Mouse (Mus musculus): ENCODE measurements around the gene Amigo3.
"Not testable (repeated sequence)": the region's sequence is repeated elsewhere in the genome, so short reads cannot be mapped to it uniquely, and the experiment has no call there.

Amigo3 gene

DNA sequence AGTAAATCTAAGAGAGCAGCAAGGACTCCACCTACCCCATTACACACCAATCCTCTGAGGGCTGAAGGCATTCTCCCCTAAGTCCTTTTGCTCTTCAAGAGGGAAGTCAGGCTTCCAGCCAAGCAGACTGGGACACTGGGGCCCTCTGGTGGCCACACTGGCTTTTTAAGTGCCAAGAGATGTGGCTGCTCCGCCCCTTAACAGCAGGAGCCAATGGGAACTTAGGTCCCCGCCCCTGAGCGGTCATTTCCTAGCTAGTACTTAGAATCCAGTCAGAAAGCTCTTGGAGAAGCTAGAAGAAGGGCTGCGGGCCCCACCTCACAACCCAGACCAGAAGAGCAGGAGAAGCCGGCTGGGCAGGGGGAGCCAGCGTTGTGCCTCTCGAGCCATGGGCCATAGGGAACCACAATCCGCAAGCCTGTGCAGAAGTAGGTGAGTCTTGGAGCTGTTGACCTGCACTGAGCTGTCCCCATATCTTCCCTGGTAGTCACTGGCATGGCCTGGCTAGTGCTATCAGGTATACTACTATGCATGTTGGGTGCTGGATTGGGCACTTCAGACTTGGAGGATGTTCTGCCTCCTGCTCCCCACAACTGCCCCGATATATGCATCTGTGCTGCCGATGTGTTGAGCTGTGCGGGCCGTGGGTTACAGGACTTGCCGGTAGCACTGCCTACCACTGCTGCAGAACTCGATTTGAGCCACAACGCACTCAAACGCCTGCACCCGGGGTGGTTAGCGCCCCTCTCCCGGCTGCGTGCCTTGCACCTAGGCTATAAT is at the start of gene Amigo3:
Gene Amigo3 (plus strand): TSS at position 275 of the 780 bp plus-strand sequence.
- peak; percentile 97 to 99 for DNase-seq (ENCODE audit: low spot score in 2 of 2)

DNA sequence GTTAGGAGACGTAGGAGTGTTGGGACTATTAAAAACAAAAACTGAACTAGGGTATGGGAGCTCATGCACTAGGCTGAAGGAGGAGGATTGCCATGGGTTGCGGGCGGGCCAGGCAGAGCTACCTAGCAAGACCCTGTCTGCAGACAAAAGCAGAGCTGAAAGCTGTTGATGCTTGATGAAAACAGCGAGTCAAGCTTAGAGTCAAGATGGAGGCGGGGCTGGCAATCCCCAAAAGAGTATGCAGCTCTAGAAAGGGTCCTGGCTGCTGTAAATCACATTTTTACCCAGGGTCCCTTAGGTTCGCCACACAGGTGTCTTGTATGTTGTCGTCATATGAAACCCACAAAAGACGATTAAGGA is 49.4 kb upstream of the Amigo3 start:
- no peak for DNase-seq (ENCODE audit: low spot score in 2 of 2)

DNA sequence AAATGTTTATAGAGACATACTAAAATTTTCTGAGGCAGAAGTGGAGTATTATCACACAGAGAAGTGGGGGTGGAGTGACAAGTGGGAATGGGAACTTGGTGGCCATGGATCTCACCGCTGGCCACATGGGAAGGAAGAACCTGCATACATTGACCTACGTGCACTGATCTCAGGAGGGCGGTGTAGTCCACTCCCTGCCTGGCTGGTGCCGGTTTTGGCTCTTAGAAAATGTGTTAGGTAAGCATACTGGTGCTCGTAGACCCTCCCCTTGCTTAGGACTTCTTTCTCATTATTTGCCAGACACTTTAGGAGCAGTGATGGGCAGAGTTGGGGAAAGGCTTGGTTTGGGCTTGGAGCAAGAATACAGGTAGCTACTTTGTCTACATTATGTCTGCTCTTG is 44.9 kb upstream of the Amigo3 start:
- DNase-seq (ENCODE audit: low spot score in 2 of 2) = no peak

DNA sequence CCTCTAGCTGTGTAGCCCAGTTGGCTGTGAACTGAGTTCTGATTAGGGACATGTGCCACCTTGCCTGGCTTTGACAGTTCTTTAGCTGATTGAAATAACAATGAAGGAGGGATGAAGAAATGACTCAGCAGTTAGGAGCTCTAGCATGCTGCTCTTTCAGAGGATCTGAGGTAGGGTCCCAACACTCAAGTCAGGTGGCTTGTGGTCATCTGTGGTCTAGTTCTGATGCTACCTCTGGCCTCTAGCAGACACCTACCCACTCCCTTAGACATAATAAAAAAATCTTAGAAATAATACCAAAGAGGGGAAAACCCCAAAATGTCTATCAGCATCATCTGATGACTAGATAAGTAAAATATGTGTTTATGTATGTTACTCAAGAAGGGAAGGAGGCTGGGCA is 42.6 kb upstream of the Amigo3 start:
- no peak for DNase-seq (ENCODE audit: low spot score in 2 of 2)

DNA sequence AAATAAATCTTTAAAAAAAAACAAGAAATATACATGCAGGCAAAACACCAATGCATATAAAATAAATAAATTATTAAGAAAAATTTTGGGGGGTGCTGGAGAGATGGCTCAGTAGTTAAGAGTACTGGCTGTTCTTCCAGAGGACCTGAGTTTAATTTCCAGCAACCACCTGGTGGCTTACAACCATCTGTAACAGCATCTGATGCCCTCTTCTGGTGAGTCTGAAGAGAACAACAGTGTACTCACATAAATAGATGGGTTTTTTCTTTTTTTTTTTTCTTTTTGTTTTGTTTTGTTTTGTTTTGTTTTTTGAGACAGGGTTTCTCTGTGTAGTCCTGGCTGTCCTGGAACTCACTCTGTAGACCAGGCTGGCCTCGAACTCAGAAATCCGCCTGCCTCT is 39.4 kb upstream of the Amigo3 start:
- DNase-seq (ENCODE audit: low spot score in 2 of 2) = not testable (repeated sequence)

DNA sequence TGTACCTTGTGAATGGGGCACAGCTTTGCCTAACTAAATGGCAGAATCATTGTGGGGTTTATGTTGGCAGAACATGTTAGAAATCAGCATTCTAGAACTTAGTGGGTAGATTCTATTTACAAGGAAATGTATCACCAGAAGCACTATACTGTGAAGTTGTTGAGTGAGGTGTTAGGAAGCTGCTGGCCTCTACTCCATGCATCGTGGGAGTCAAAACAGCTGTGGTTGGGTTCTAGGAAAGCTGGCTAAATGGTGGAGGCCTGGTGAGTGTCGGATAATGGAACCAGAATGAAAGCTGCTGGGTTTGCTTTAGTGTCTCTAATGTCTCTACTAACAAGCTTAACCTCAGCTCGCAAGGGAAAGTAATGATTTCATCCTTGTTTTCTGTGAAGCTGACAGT is 35.8 kb upstream of the Amigo3 start:
- peak; percentile 13 to 55 for DNase-seq (ENCODE audit: low spot score in 2 of 2)

DNA sequence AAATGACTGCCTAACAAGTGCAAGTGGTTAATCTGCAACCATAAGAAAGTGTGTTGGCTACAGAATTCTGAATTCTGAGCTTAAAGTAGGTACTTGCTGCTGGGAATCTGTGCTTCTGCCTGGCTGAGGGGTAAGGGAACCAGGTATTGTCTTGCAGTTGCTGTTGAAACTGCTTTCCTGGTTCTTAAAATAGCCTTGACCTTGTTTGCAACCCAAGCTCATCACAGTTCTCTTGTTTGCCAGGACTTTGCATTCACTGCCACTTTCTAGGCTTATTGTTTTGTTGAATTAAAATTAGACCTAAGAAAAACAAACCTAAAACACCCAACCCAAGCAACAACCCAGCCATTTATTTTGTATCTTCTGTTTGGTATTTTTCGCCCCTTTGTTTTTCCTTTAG is 32.2 kb upstream of the Amigo3 start:
- no peak for DNase-seq (ENCODE audit: low spot score in 2 of 2)

DNA sequence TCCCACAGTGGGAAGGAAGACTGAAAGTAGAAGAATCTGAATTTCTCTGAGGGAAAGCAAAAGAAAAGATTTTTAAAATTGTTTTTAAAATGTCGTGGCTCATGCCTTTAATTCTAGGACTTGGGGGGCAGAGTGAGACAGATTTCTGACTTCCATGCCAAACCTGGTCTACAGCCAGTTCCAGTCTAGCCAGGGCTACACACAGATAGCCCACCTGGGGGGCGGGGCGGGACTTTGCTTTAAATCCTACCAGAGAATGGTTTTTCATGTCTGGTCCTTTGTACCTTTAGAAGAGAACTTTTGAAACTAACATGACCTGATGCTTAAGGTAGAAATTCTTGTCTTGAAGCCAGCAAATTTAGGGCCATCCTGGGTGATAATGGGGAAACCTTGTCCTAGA is 29.7 kb upstream of the Amigo3 start:
- no peak for DNase-seq (ENCODE audit: low spot score in 2 of 2)

DNA sequence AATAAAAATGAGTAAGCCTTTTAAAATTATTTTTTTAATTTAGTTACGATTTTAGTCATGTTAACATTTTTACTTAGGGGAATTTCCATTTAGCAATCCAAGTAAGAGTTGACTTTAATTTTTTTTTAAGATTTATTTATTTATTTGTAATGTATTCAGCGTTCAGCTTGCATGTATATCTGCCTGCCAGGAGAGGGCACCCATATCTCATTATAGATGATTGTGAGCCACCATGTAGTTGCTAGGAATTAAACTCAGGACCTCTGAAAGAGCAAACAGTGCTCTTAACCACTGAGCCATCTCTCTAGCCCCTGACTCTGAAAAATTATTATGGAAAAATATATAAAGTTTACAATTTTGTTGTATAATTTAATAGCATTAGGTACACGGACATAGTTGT is 26.4 kb upstream of the Amigo3 start:
- no peak for DNase-seq (ENCODE audit: low spot score in 2 of 2)

DNA sequence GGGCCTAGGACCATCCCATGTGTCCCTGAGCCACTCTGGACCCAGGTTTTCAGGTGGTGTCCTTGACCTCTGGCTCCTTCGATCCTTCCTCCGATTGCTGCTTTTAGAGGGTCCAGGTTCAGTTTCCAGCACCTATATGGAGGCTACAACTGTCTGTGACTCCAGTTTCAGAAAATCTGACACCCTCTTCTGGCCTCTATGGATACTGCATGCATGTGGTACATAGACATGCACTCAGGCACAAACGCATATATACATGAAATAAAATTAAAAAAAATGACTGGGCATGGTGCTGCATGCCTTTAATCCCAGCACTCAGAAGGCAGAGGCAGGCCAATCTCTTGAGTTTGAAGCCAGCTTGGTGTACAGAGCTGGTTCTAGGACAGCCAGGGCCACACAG is 25.1 kb upstream of the Amigo3 start:
- no peak for DNase-seq (ENCODE audit: low spot score in 2 of 2)

DNA sequence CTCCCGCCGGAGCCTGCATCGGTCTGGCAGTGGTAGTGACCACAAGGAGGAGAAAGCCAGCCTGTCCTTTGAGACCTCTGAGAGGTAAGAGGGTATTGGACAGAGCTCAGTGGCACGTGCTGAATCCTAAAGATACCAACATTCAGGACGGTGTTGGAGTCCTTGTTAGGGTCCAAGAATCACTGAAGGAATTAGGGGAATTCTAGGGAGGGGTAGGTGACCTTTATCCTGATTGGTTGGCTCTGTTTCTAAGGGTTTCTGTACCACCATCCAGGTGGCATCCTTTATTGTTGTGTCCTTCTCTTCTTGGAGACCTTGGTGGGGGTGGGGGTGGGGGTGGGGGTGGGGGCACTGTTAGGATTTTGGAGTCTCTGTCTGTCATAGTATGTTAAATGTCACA is 20.8 kb upstream of the Amigo3 start:
- no peak for DNase-seq (ENCODE audit: low spot score in 2 of 2)

DNA sequence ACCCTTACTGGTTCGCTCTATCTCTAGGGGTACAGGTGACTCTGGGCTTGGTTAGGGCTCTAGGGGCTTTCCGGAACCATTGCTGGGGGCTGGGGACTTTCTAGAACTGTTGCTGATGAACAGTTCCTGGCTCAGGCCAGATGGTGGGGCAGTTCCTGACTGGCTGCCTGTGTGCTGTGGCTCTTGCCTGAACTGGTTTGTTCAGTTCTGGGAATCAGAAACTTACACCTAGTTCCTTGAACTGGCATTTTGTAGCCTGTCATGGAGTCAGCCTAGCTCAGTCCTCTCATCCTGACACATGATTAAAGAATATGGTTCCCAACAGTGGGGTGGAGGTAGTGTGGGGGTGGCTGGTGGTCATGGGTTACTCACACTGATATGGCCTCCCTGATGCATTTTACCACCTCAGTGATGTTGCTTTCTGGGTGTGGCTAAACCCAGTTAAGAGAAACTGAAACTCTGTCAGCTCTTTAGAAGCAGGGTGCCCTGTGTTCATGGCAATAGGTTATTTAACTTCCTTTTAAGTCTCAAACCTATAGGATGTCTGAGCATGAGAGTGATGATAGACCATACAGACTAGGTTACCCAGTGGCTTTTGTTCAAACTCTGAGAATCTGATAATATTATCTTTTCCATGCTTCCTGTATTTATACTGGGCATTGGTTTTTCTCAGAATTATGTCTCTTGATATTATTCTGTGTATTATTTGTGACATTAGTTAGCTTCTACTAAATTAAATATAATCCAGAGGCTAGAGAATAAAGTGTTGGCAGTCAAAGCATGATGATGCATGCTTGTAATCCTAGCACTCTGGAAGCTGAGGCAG is 17.4 kb upstream of the Amigo3 start:
- DNase-seq (ENCODE audit: low spot score in 2 of 2) = no peak

DNA sequence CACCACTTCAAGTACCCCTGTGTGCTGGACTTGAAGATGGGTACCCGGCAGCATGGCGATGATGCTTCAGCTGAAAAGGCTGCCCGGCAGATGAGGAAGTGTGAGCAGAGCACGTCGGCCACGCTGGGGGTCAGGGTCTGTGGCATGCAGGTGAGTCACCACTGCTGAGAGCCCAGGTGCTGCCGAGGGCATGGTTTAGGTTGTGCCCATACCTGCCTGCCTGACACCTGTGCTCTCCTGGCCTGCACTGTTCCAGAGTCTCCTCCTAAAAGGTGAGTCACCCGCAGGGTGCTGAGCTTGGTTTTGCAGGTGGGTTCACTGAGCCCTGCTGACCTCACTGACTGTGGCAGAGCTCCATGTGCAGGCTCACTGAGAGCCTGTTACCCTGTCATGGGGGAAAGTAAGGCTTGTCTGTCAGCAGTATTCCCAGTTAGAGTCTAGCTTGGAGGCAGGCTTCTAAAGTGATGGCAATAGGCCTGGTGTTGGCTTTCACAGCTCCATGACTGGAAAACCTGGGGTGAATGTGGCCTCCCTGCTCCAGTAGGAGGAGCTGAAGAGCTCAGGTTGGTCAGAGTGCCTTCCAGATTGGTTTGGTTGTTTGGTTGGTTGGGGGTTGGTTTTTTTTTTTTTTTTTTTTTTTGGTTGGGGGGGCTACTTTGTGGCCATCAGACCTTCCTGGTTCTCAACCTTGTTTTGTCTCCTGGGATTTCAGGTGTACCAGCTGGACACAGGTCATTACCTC is 8.0 kb upstream of the Amigo3 start:
- no peak for DNase-seq (ENCODE audit: low spot score in 2 of 2)

DNA sequence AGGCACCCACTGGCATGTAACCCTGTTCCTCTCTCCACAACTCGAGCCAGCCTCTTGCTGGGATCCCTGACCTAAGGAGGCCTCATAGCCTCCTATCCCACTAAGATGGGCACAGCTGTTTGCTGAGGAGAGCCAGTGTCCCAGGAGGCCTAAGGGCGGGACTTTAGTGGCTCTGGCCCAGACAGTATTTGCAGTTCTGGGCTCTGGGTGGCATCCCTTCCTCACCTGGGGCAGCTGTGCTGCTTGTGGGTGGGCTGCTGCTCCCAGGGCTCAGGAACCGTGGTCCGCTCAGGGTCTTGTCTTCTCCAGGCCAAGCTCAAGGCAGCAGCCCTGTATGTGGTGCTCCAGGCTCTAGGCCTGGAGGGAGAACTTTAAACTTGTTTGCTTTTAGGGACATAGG is 6.4 kb upstream of the Amigo3 start:
- no peak for DNase-seq (ENCODE audit: low spot score in 2 of 2)

DNA sequence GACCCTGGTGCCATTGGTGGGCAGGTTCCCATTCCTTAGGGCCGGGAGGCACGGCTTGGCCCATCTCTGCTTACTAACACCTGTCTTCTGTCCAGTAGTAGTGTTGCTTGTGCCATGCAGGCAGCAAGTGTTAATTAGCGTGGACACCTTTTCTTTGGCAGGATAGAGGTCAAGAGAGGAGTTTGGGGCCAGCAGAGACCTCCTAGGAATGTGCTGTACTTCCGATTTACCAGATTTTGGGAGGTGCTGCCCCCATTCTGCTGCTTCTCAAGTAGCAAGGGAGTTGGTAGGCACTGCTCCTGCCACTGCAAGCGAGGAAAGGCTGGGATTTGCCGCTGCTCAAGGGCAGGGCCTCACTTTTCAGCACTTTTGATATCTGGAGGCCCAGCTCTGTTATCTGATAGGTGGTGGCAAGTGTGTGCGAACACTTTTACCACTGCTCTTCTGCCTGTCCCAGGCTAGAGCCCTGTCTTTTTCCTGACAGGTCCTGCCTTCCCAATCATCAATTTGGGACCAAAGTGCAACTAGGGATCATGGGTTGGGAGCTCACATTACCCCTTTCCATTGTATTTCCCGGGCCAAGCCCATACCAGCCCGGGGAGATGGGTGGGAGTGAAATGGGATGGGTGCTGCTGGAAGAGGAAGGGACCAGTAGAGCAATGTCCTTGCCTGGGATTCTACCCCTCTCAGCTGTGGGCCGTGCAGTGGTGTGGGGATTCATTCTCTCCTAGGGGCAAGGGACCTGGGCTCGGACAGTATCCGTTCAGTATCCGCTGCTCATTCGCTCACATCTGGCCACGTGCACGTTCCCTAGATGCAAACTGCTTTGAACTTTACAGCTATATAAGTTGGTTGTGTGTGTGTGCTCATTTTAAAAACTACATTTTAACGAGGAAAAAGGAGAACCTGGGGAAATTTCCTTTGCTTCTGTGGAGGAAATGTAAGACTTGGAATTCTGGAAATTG is 5.1 kb upstream of the Amigo3 start:
- no peak for DNase-seq (ENCODE audit: low spot score in 2 of 2)

DNA sequence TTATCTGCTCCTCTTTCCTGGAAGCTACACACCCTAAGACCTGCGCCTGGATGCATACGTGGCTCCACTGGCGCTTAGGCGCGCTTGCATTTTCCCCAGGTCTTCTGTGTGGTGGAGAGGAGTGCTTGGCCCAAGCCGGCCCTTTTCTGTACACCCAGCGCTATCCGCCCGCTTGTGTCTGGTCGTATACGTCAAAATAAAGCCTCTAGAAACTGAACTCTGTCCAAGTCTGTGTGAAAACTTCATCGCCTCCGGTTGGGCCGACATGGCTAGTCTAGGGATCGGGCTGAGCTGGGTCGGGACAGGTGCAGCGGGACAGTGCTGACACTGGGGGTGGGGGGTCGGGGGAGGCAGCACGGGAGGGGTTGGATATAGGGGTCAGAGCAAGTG is 4.4 kb upstream of the Amigo3 start:
- no peak for DNase-seq (ENCODE audit: low spot score in 2 of 2)

DNA sequence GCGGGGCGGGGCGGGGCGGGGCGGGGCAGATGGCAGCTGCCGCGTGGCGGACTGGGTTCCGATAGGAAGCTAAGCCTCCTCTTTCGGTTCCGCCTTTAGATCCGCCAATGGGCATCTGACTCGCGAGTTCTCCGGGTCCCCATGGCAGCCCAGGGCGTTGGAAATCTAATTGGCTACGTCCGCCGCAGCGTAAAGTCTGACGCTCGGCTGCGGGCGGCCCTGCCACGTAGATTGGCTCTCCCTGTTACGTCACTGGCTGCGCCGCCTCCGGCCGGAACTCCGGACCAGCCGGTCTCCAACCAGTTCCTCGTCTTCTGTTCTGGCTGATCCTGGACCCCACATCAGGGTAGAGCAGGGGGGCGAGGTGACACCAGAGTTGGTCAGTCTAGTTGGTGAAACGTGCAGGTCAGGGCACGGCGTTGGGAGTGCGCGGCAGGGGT is 3.9 kb upstream of the Amigo3 start, which contains the start of gene Gmppb:
Gene Gmppb (plus strand): TSS at position 227 of the 440 bp plus-strand sequence.
- DNase-seq (ENCODE audit: low spot score in 2 of 2) = peak; percentile 95 to 97

DNA sequence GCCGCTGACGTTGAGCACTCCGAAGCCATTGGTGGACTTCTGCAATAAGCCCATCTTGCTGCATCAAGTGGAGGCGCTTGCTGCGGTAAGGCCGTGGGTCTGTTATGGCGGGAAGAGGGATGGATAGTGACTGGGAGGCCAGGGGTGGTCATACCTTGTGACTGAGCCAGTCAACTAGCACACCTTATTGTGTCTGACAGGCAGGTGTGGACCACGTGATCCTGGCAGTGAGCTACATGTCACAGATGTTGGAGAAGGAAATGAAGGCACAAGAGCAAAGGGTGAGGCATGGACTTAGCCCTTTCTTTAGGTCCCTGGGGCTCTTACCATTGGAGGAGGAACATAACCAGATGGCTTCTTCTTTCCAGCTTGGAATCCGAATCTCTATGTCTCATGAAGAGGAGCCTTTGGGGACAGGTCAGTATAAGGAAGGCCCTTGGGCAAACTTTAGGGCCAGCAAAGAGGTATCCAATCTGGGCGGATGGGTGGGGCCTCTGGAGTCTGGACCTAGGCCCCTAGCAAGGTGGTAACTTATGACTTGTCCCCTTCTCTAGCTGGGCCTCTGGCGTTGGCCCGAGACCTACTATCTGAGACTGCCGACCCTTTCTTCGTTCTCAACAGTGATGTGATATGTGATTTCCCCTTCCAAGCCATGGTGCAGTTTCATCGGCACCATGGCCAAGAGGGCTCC is 3.3 kb upstream of the Amigo3 start:
- DNase-seq (ENCODE audit: low spot score in 2 of 2) = no peak

DNA sequence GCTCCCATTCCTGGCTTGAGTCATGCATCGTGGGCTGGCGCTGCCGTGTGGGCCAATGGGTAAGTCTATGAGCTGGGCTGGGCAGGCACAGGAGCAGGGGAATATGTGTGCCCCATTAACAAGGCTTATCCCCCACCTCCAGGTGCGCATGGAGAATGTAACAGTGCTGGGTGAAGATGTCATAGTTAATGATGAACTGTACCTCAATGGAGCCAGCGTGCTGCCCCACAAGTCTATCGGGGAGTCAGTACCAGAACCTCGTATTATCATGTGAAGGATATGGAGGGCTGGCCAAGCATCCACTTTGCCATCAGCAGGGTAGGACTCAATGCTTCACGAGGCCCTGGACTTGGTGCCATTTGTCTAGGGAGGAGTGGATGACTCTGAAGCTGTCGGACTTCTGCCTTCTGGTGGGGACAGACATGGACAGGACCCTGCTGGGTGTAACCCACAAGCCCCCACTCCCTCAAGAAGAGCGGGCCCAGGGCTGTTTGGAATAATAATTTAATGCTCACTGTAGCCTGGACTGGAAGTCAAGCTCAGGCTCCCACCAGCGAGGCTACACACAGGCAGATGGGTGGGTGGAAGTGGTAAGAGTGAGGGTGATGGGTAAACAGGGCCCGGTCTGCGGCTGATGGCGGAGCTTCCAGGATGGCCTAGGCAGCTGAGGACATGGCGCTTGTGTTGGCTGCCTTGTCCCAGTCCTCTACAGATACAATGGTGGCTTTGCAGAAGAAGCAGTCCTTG is 1.6 kb upstream of the Amigo3 start:
- DNase-seq (ENCODE audit: low spot score in 2 of 2) = no peak

DNA sequence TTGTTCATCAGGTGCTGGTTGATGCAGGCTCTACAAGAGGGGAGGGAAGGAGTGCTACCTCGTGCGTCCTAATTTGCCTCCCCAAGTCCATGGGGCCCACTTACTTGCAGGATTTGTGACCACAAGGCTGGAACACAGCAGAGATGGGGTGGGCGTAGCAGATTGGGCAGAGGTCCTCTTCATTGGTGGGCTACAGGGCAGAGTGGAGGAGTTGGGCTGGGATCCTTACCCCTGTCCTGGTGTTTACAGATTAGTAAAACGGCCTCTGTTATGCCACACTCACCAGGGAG is 1.1 kb upstream of the Amigo3 start:
- DNase-seq (ENCODE audit: low spot score in 2 of 2) = no peak
